Mouse (Mus musculus): ENCODE measurements at regions not wholly inside any gene's neighbourhood (a gene's known extent, or its start where the extent isn't known, plus 50 kb on each side); places are given as distances from the start of the nearest gene placed in this dataset.

GRCm38 (mm10) chr1:193949817-193950216, 579.7 kb upstream of the Camk1g start:
- peak; percentile 7 for DNase-seq (ENCODE audit: low spot score)

- no peak for DNase-seq (ENCODE audit: low spot score)
Measured at GRCm38 (mm10) chr1:193946953-193947586, 577.0 kb upstream of the Camk1g start.

- DNase-seq (ENCODE audit: low spot score): no peak
Measured at GRCm38 (mm10) chr1:193935969-193936368, 565.9 kb upstream of the Camk1g start.

- no peak for DNase-seq (ENCODE audit: low spot score)
Measured at GRCm38 (mm10) chr1:193934308-193934707, 564.2 kb upstream of the Camk1g start.

GRCm38 (mm10) chr1:193931131-193931729, 561.1 kb upstream of the Camk1g start:
- no peak for DNase-seq (ENCODE audit: low spot score)

- no peak for DNase-seq (ENCODE audit: low spot score)
Measured at GRCm38 (mm10) chr1:193928607-193929006, 558.5 kb upstream of the Camk1g start.

- no peak for DNase-seq (ENCODE audit: low spot score)
Measured at GRCm38 (mm10) chr1:193922756-193923155, 552.7 kb upstream of the Camk1g start.

GRCm38 (mm10) chr1:193919243-193919642, 549.1 kb upstream of the Camk1g start:
- DNase-seq (ENCODE audit: low spot score): no peak

GRCm38 (mm10) chr1:193905711-193906110, 535.6 kb upstream of the Camk1g start:
- peak; percentile 8 for DNase-seq (ENCODE audit: low spot score)

GRCm38 (mm10) chr1:193894072-193894471, 524.0 kb upstream of the Camk1g start:
- DNase-seq (ENCODE audit: low spot score): no peak

GRCm38 (mm10) chr1:193876540-193876939, 506.4 kb upstream of the Camk1g start:
- no peak for DNase-seq (ENCODE audit: low spot score)

GRCm38 (mm10) chr1:193876121-193876520, 506.0 kb upstream of the Camk1g start:
- DNase-seq (ENCODE audit: low spot score): no peak

- no peak for DNase-seq (ENCODE audit: low spot score)
Measured at GRCm38 (mm10) chr1:193875287-193875686, 505.2 kb upstream of the Camk1g start.

- DNase-seq (ENCODE audit: low spot score): no peak
Measured at GRCm38 (mm10) chr1:193870731-193871130, 500.6 kb upstream of the Camk1g start.

GRCm38 (mm10) chr1:193868639-193869320, 498.7 kb upstream of the Camk1g start:
- no peak for DNase-seq (ENCODE audit: low spot score)

GRCm38 (mm10) chr1:193860767-193861299, 490.7 kb upstream of the Camk1g start:
- no peak for DNase-seq (ENCODE audit: low spot score)

- no peak for DNase-seq (ENCODE audit: low spot score)
Measured at GRCm38 (mm10) chr1:193860354-193860753, 490.3 kb upstream of the Camk1g start.

- no peak for DNase-seq (ENCODE audit: low spot score)
Measured at GRCm38 (mm10) chr1:193859257-193860125, 489.4 kb upstream of the Camk1g start.

GRCm38 (mm10) chr1:193847922-193848321, 477.8 kb upstream of the Camk1g start:
- no peak for DNase-seq (ENCODE audit: low spot score)

- DNase-seq (ENCODE audit: low spot score): no peak
Measured at GRCm38 (mm10) chr1:193844868-193845267, 474.8 kb upstream of the Camk1g start.

GRCm38 (mm10) chr1:193844461-193844860, 474.4 kb upstream of the Camk1g start:
- no peak for DNase-seq (ENCODE audit: low spot score)

- DNase-seq (ENCODE audit: low spot score): no peak
Measured at GRCm38 (mm10) chr1:193800998-193801397, 430.9 kb upstream of the Camk1g start.
